Mouse (Mus musculus): ENCODE measurements around the gene Gabarapl2. TPM values are rescaled to one million over a fixed set of nuclear protein-coding genes. Genes with fewer than 3 reads are reported as not detected.

Gabarapl2 gene
- polyA plus RNA-seq, 1 experiment from 2014 or later = 147 TPM

DNA sequence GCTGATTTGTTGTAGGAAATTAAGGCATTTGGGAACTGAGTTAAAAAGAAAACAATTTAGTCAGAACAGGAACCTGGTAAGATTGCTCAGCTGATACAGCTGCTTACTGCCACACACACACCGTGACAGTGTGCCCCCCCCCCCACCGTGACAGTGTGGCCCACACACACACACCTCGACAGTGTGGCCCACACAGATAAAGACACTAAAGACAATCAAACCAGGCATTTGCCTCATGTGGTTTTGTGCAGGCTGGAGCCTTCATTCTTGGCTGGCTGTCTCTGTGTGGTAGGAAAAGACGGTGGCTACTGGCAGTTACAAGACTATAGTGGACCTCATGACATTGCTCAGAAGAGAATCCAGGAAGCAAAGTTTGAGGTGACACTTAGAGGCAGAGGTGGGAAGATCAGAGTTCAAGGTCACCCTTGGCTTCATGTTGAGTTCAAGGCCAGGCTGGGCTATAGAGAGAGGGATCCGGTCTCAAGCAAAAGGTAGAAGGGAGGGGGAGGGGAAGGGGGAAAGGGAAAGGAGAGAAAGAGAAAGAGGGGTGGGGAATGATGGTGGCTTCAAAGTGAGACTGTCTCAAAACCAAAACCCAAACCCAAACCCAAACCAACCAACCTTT is 26.9 kb downstream of the Gabarapl2 start:
- no peak overlapping the region for H3K4me2 ChIP-seq
- DNase-seq = no peak
- H3K27me3 ChIP-seq (ENCODE audit: insufficient read depth, low read length) = no peaks in the 10 kb centered on the region
- no peak for TF ChIP-seq CTCF (IDR thresholded peaks at IDR 0.05; ENCODE audit: low read depth)
- H3K9ac ChIP-seq = no peak overlapping the region
- no peak overlapping the region for H3K4me3 ChIP-seq (ENCODE audit: low read depth, low read length)
- no peak overlapping the region for H3K27ac ChIP-seq (ENCODE audit: low read depth)
- no peak for ATAC-seq (ENCODE audit: insufficient read depth)
- H3K36me3 ChIP-seq (ENCODE audit: insufficient read depth) = peaks cover 9% of the 10 kb centered on the region; the same call in 1 of the 2 replicates
- H3K4me1 ChIP-seq (ENCODE audit: insufficient read depth) = no peaks in the 10 kb centered on the region
- no peaks in the 10 kb centered on the region for H3K9me3 ChIP-seq (ENCODE audit: low read depth, low read length)
- WGBS = 77% methylated on average over 5 of the region's 5 CpGs

DNA sequence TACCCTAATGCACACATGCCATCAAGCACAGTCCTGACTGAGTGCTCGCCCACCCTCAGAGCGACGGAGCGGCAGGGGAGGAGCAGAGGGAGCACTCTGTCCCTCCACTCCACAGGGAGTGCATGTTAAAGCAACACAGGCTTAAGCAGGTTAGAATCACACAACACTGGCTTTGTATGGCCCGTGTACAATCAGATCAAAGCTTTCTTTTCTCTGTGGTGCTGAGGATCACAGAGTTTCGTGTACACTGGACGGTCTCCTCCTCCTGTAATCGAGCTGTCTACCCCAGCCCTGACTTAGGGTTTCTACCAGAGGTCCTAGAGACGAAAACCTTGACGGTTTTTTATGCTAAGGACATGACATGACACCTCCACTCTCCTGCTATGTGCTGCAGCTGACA is 28.0 kb downstream of the Gabarapl2 start:
- 80% methylated on average over 10 of the region's 10 CpGs for WGBS
- DNase-seq (no peak), ATAC-seq (ENCODE audit: insufficient read depth) (no peak)
- no peaks in the 10 kb centered on the region for H3K27me3 ChIP-seq (ENCODE audit: insufficient read depth, low read length)
- no peak for TF ChIP-seq CTCF (IDR thresholded peaks at IDR 0.05; ENCODE audit: low read depth)
- H3K9me3 ChIP-seq (ENCODE audit: low read depth, low read length) = no peaks in the 10 kb centered on the region
- H3K9ac ChIP-seq = no peak overlapping the region
- H3K27ac ChIP-seq (ENCODE audit: low read depth) = no peak overlapping the region
- peaks cover 9% of the 10 kb centered on the region; the same call in 1 of the 2 replicates for H3K36me3 ChIP-seq (ENCODE audit: insufficient read depth)
- no peaks in the 10 kb centered on the region for H3K4me1 ChIP-seq (ENCODE audit: insufficient read depth)
- H3K4me3 ChIP-seq (ENCODE audit: low read depth, low read length) = no peak overlapping the region
- H3K4me2 ChIP-seq = no peak overlapping the region

DNA sequence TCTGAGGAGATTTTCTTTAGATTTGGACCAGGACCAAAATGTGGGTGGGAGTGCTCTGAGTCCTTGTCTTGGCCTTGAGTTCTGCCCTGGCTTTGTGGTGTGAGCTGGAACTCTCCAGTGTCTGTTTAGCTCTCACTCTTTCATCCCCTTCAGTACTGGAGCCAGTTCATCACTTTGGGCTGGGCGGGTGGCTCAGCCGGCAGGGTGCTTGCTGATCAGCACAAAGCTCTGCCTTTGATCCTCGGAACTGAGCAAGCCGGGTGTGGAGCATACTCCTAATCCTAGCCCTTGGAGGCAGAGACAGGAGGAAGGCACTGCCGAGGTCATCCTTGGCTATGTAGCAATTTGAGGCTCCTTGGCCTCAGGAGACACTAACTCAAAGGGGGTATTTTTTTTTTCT is 28.5 kb downstream of the Gabarapl2 start:
- ATAC-seq (ENCODE audit: insufficient read depth) = no peak

DNA sequence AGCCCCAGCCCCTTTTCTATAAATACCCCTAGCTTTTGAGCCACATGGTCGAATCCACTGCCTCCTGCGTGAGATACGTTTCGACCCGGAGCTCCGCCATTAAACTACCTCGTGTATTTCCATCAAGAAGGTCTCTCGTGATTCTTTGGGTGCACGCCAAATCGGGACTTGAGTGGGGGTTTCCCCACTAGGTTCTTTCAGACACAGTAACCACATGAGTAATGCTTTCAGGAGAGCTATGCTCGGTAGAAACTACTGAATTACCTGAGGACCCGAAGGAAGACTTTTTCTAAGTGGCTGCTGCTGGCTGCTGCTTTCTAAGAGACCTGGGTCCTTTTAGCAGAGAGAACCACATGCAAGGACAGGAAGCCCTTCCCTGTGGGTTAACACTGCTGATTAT is 33.6 kb downstream of the Gabarapl2 start:
- Histone ChIP-seq H3K27me3 (ENCODE audit: insufficient read depth, low read length) (no peaks in the 10 kb centered on the region), H3K9ac (no peak overlapping the region), H3K4me2 (no peak overlapping the region), H3K27ac (ENCODE audit: low read depth) (no peak overlapping the region), H3K4me3 (ENCODE audit: low read depth, low read length) (no peak overlapping the region), H3K36me3 (ENCODE audit: insufficient read depth) (peaks cover 41% of the 10 kb centered on the region), H3K9me3 (ENCODE audit: low read depth, low read length) (no peaks in the 10 kb centered on the region), H3K4me1 (ENCODE audit: insufficient read depth) (no peaks in the 10 kb centered on the region)
- 95% methylated on average over 12 of the region's 12 CpGs for WGBS
- no peak for TF ChIP-seq CTCF (IDR thresholded peaks at IDR 0.05; ENCODE audit: low read depth)
- ATAC-seq (ENCODE audit: insufficient read depth) = no peak
- DNase-seq = no peak

More for the DNA sequence above, 28.5 kb downstream of the Gabarapl2 start:
- TF ChIP-seq CTCF (IDR thresholded peaks at IDR 0.05; ENCODE audit: low read depth) = no peak
- H3K4me2 ChIP-seq = no peak overlapping the region
- H3K9ac ChIP-seq = no peak overlapping the region
- no peak overlapping the region for H3K4me3 ChIP-seq (ENCODE audit: low read depth, low read length)
- no peak for DNase-seq
- peaks cover 9% of the 10 kb centered on the region; the same call in 1 of the 2 replicates for H3K36me3 ChIP-seq (ENCODE audit: insufficient read depth)
- H3K27me3 ChIP-seq (ENCODE audit: insufficient read depth, low read length) = no peaks in the 10 kb centered on the region
- 39% methylated on average over 5 of the region's 5 CpGs for WGBS
- no peaks in the 10 kb centered on the region for H3K4me1 ChIP-seq (ENCODE audit: insufficient read depth)
- H3K27ac ChIP-seq (ENCODE audit: low read depth) = no peak overlapping the region
- no peaks in the 10 kb centered on the region for H3K9me3 ChIP-seq (ENCODE audit: low read depth, low read length)

DNA sequence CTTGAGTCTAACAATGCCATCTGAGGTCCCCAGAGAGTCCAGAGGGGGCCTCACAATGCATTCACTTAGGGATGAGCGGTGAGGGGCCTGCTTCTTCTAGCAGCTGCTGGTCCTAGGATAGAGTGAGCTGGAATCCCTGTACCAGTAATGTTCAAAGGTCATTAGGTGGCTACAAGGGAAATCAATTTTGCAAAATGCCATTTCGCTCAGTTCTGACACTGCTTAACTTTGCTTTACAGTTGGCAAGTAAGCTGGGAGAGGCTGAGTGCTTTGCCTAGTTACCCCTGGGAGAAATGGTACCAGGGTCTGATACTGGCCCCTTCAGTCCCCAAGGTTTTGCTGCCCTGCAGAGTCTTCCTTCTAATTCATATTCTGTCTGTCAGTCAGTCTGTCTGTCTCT is 35.2 kb downstream of the Gabarapl2 start:
- TF ChIP-seq CTCF (IDR thresholded peaks at IDR 0.05; ENCODE audit: low read depth) = no peak
- no peak overlapping the region for H3K27ac ChIP-seq (ENCODE audit: low read depth)
- H3K36me3 ChIP-seq (ENCODE audit: insufficient read depth) = peaks cover 51% of the 10 kb centered on the region
- ATAC-seq (ENCODE audit: insufficient read depth) (no peak), DNase-seq (no peak)
- no peaks in the 10 kb centered on the region for H3K4me1 ChIP-seq (ENCODE audit: insufficient read depth)
- no peak overlapping the region for H3K9ac ChIP-seq
- no peak overlapping the region for H3K4me2 ChIP-seq
- no peaks in the 10 kb centered on the region for H3K9me3 ChIP-seq (ENCODE audit: low read depth, low read length)
- no peak overlapping the region for H3K4me3 ChIP-seq (ENCODE audit: low read depth, low read length)
- 94% methylated on average over 2 of the region's 2 CpGs for WGBS
- no peaks in the 10 kb centered on the region for H3K27me3 ChIP-seq (ENCODE audit: insufficient read depth, low read length)

DNA sequence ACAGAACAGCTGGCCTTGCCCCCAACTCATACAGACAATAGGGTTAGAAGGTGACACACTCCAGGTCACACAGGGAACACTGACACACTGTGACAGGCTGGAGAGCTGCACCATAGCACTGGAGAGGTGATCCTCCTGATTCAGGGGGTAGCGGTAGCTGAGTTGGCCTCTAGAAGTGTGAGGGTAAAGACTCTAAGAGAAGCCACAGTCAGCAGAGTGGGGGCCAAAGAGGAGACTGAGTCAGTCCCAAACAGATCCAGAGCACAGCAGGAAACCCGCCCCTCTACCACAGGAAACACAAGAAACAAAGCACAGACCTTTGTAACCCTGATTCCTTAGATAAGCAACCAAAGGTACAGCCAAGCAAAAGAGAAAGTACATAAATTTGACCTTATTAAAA is 35.8 kb downstream of the Gabarapl2 start:
- no peak overlapping the region for H3K9ac ChIP-seq
- no peak overlapping the region for H3K4me2 ChIP-seq
- no peaks in the 10 kb centered on the region for H3K9me3 ChIP-seq (ENCODE audit: low read depth, low read length)
- peaks cover 53% of the 10 kb centered on the region for H3K36me3 ChIP-seq (ENCODE audit: insufficient read depth)
- no peaks in the 10 kb centered on the region for H3K4me1 ChIP-seq (ENCODE audit: insufficient read depth)
- no peak overlapping the region for H3K4me3 ChIP-seq (ENCODE audit: low read depth, low read length)
- H3K27me3 ChIP-seq (ENCODE audit: insufficient read depth, low read length) = no peaks in the 10 kb centered on the region
- DNase-seq (no peak), ATAC-seq (ENCODE audit: insufficient read depth) (no peak)
- no peak for TF ChIP-seq CTCF (IDR thresholded peaks at IDR 0.05; ENCODE audit: low read depth)
- WGBS = 81% methylated on average over 2 of the region's 2 CpGs
- H3K27ac ChIP-seq (ENCODE audit: low read depth) = no peak overlapping the region

DNA sequence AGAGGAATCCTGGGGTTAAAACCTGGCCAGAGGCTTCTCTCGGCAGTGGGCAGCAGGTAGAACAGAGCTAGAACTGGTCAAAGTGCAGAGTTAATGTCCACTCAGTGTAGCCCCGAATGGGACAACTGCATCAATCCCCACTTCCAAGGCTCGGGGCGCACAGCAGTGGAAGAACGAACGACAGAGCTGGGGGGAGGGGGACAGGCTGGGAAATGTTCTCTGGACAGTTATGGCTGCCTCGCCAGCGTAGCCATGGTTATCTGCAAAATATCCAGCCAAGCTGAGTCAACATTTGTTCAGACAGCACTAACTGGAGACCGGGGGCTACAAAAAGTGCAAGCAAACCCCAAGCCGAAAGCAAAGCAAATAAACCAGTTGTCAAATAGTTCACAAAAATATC is 37.6 kb downstream of the Gabarapl2 start:
- Histone ChIP-seq H3K36me3 (ENCODE audit: insufficient read depth) (peaks cover 63% of the 10 kb centered on the region), H3K4me2 (no peak overlapping the region), H3K27ac (ENCODE audit: low read depth) (no peak overlapping the region), H3K4me1 (ENCODE audit: insufficient read depth) (no peaks in the 10 kb centered on the region), H3K4me3 (ENCODE audit: low read depth, low read length) (no peak overlapping the region), H3K9me3 (ENCODE audit: low read depth, low read length) (no peaks in the 10 kb centered on the region), H3K27me3 (ENCODE audit: insufficient read depth, low read length) (no peaks in the 10 kb centered on the region), H3K9ac (no peak overlapping the region)
- no peak for DNase-seq
- WGBS = 57% methylated on average over 10 of the region's 10 CpGs
- no peak for ATAC-seq (ENCODE audit: insufficient read depth)
- TF ChIP-seq CTCF (IDR thresholded peaks at IDR 0.05; ENCODE audit: low read depth) = no peak

All from lung, embryonic 14.5 days (tissue).